Mouse (Mus musculus): Measurements from ENCODE around the gene St6gal1. TPM values are rescaled to one million over a fixed set of nuclear protein-coding genes. Genes with fewer than 3 reads are reported as not detected.

Gene St6gal1
- polyA plus RNA-seq, 1 experiment, result 1.1 TPM

GRCm38 (mm10) chr16:23234557-23234956 is 10.0 kb downstream of the St6gal1 start:
- no peak for TF ChIP-seq GATA1 (IDR thresholded peaks at IDR 0.05; ENCODE audit: low read length)

GRCm38 (mm10) chr16:23235173-23235694 is 10.7 kb downstream of the St6gal1 start:
- TF ChIP-seq GATA1 (IDR thresholded peaks at IDR 0.05; ENCODE audit: low read length), result no peak

GRCm38 (mm10) chr16:23239583-23239982 is 15.0 kb downstream of the St6gal1 start:
- TF ChIP-seq GATA1 (IDR thresholded peaks at IDR 0.05; ENCODE audit: low read length), result no peak

DNA sequence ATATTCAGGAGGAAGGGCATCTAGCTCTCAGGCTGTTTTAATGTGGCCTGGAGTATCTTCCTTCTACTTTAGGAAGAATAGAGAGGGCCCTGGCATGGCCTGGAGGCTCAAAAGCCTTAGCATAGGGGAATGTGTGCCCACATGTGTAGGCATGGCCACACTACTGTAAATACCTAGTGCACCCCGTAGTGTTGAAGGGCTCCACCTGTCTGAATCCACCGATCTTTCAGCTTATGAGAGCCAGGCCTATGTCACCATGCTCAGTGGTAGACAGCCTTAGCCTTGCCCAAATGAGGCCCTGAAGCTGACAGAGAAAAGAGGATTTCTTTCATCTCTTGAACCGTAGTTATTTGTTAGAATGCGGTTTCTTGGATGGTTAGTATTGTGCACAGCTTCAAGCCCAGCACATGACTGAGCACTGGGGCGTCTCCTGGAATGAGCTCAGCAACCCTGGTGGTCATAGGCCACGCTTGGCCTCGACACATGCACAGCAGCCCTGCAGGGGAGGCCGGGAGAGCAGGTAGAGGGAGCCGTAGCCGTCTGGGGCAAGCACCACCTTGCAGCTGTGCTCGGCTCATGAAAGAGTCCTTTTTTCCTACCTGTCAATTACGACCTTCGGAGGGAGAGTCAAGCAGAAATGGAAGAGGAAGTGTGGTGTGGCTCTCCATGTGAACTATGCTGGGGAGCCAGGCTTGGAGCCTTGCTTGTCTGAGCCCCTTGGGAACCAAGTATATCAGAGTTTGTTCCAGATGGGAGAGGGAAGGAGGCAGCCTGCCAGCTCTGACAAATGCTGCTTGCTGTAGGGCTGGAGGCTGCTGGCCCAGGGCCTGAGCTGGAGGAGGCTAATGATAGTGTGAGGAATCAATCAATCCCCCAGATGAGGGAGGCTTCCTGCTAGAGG is 15.8 kb downstream of the St6gal1 start:
- no peak for TF ChIP-seq GATA1 (IDR thresholded peaks at IDR 0.05; ENCODE audit: low read length)

DNA sequence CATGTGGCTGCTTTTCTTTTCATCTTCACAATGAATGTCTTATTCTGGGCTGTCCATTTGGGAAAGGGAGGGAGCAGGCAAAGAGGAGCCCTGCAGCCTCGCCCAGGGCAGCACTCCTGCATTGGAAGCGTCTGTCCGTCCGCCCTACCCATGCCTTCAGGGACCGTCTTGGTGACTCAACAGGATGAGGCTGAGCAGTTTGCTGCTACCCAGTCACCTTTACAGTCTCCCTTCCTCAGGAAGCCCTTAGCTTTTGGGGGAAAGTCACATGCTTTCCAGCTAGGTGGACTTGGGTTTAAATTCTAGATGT is 16.4 kb downstream of the St6gal1 start:
- TF ChIP-seq GATA1 (IDR thresholded peaks at IDR 0.05; ENCODE audit: low read length), result no peak

- no peak for TF ChIP-seq GATA1 (IDR thresholded peaks at IDR 0.05; ENCODE audit: low read length)
Observed at GRCm38 (mm10) chr16:23243726-23244425, 19.3 kb downstream of the St6gal1 start.

GRCm38 (mm10) chr16:23244486-23244885 is 19.9 kb downstream of the St6gal1 start:
- no peak for TF ChIP-seq GATA1 (IDR thresholded peaks at IDR 0.05; ENCODE audit: low read length)

DNA sequence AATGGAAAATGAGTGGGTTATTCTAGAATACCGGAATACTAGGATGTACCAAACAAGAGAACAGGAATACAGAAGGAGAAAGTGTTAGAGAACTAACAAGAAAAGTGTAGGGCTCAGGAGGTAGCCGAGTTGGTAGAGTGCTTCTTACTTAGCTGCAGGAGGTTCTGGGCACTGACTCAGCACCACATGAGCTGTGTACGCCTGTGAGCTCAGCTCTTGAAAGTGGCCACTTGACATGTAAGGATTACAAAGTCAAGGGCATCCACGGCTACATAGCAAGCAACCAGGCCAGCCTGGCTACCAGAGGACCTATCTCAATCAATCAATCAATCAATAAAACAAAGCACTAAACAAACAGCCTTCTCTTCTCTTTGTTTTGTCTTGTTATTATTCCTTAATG is 24.7 kb downstream of the St6gal1 start:
- TF ChIP-seq GATA1 (IDR thresholded peaks at IDR 0.05; ENCODE audit: low read length), result no peak

DNA sequence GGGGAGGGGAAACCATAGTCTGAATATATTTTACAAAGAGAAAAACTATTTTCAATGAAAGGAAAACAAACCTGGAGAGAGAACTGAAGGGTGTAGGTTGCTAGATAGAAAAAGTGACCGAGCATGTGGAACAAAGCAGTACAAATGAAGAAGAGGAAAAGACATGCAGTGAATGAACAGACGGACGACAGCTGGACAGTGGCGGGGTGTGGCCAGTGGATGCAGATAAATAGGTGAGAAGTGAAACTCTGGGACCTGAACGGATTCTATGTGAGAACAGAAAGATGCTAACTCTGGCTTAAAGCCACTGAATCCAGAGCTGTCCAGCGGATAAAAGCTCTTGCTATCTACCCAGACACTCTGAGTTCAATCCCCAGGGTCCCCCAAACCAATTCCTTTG is 25.2 kb downstream of the St6gal1 start:
- no peak for TF ChIP-seq GATA1 (IDR thresholded peaks at IDR 0.05; ENCODE audit: low read length)

- no peak for TF ChIP-seq GATA1 (IDR thresholded peaks at IDR 0.05; ENCODE audit: low read length)
Observed at GRCm38 (mm10) chr16:23250556-23251444, 26.3 kb downstream of the St6gal1 start.

DNA sequence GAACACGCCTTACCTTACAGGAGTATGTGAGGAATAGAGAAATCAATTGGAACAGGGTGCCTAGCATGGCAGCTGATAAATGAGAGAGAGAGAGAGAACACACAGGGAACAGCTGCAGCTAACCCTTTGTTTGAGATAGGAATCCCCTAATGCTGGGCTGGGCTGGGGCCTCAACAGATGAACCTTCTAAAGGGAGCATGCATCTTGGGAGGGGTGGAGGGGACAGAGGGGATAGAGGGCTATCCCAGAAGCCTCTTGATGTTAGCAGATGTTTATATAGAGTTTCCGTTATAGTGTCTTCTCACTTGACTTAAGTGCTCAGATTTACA is 26.9 kb downstream of the St6gal1 start:
- TF ChIP-seq GATA1 (IDR thresholded peaks at IDR 0.05; ENCODE audit: low read length), result no peak

GRCm38 (mm10) chr16:23253620-23254019 is 29.1 kb downstream of the St6gal1 start:
- no peak for TF ChIP-seq GATA1 (IDR thresholded peaks at IDR 0.05; ENCODE audit: low read length)

DNA sequence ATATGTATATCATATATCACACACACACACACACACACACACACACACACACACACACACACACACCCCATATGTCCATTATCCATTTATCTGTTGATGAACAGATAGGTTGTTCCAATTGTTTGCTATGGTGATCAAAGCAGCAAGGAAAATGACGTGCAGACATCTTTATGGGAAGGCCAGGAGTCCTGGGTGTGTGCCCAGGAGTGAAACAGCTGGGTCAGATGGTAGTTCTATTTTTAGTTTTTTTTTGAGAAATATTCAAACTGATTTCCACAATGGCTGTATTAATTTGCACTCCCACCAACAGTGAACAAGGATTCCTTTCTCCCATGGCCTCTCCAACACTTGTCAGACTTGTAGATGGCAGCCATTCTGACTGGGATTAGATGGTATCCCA is 29.5 kb downstream of the St6gal1 start:
- no peak for TF ChIP-seq GATA1 (IDR thresholded peaks at IDR 0.05; ENCODE audit: low read length)

- no peak for TF ChIP-seq GATA1 (IDR thresholded peaks at IDR 0.05; ENCODE audit: low read length)
Observed at GRCm38 (mm10) chr16:23256638-23257037, 32.1 kb downstream of the St6gal1 start.

GRCm38 (mm10) chr16:23258429-23258822 is 33.9 kb downstream of the St6gal1 start:
- TF ChIP-seq GATA1 (IDR thresholded peaks at IDR 0.05; ENCODE audit: low read length), result no peak
